Mouse (Mus musculus) CD4-positive, CD25-positive, alpha-beta regulatory T cell, adult 2 months (primary cell): Measurements from ENCODE around the gene Lama5.
"Not testable (repeated sequence)": the region's sequence is repeated elsewhere in the genome, so short reads cannot be mapped to it uniquely, and the experiment has no call there.

ENCODE experiments used
- DNase-seq: peaks from one replicate; pipeline ENCODE4 v3.0.0-alpha.2; 2012; ENCODE audit warnings: low read depth, low spot score

Gene Lama5

GRCm38 (mm10) chr2:180225762-180226378 is at the start of gene Lama5:
Lama5 (minus strand) TSS chr2:180225859.
- DNase-seq, result no peak

- DNase-seq, result no peak
Measured at GRCm38 (mm10) chr2:180274523-180274922, 48.9 kb upstream of the Lama5 start.

GRCm38 (mm10) chr2:180273394-180274244 is 48.0 kb upstream of the Lama5 start, which contains the start of gene Cables2:
Cables2 (minus strand) TSS chr2:180273496.
- peak; percentile 98 for DNase-seq

GRCm38 (mm10) chr2:180272884-180273321 is 47.2 kb upstream of the Lama5 start:
- no peak for DNase-seq

GRCm38 (mm10) chr2:180271804-180272395 is 46.2 kb upstream of the Lama5 start:
- DNase-seq, result peak; percentile 17

- no peak for DNase-seq
Measured at GRCm38 (mm10) chr2:180270537-180271255, 45.0 kb upstream of the Lama5 start.

GRCm38 (mm10) chr2:180269329-180269728 is 43.7 kb upstream of the Lama5 start:
- no peak for DNase-seq

- DNase-seq, result no peak
Measured at GRCm38 (mm10) chr2:180267955-180268354, 42.3 kb upstream of the Lama5 start.

GRCm38 (mm10) chr2:180262891-180263290 is 37.2 kb upstream of the Lama5 start:
- no peak for DNase-seq

- DNase-seq, result no peak
Measured at GRCm38 (mm10) chr2:180262441-180262840, 36.8 kb upstream of the Lama5 start.

GRCm38 (mm10) chr2:180261901-180262300 is 36.2 kb upstream of the Lama5 start:
- DNase-seq, result no peak

GRCm38 (mm10) chr2:180260610-180261480 is 35.2 kb upstream of the Lama5 start:
- DNase-seq, result no peak

- DNase-seq, result not testable (repeated sequence)
Measured at GRCm38 (mm10) chr2:180259826-180260609, 34.4 kb upstream of the Lama5 start.

- DNase-seq, result not testable (repeated sequence)
Measured at GRCm38 (mm10) chr2:180258951-180259484, 33.4 kb upstream of the Lama5 start.

GRCm38 (mm10) chr2:180257963-180258865 is 32.6 kb upstream of the Lama5 start:
- no peak for DNase-seq

GRCm38 (mm10) chr2:180257001-180257521 is 31.4 kb upstream of the Lama5 start, which contains the start of gene Rps21:
Rps21 (plus strand) TSS chr2:180257377.
- DNase-seq, result peak; percentile 99

- DNase-seq, result peak; percentile 32
Measured at GRCm38 (mm10) chr2:180256296-180257000, 30.8 kb upstream of the Lama5 start.

- no peak for DNase-seq
Measured at GRCm38 (mm10) chr2:180255701-180256100, 30.0 kb upstream of the Lama5 start.
